Mouse (Mus musculus) lung, adult 2 months (tissue): ENCODE data around the gene Opcml.

Experiments
- CTCF ChIP-seq: fragments of 200-500 bp; IDR thresholded peaks from 2 replicates; pipeline ENCODE4 v1.5.1; 2011; ENCODE audit warnings: mild to moderate bottlenecking, low read length, control low read depth; ENCODE audit not compliant: insufficient read depth
- POLR2A ChIP-seq: fragments of 200-500 bp; IDR thresholded peaks from 2 replicates; pipeline ENCODE4 v1.6.1; 2011; ENCODE audit warnings: low read depth, mild to moderate bottlenecking, control low read depth, low read length, borderline replicate concordance; ENCODE audit errors: extremely low read depth

- TF ChIP-seq POLR2A (no peak), CTCF (no peak)
Observed at GRCm38 (mm10) chr9:28731811-28732602, 941.4 kb downstream of the Opcml start.
